8 mouse cellular contexts compared by ENCODE assay signal in genomic region chrX:51016926-51017325, GRCm38 (mm10). TPM values are rescaled to one million over a fixed set of nuclear protein-coding genes. Genes with fewer than 3 reads are reported as not detected.
DNase-seq lines count a peak whose midpoint lies in the region; ATAC-seq and TF ChIP-seq lines count a peak whose summit lies in the region.

No protein-coding gene starts in this region.

- peak overlapping the region; percentile 84 for H3K9ac ChIP-seq in heart, embryonic 12.5 days
- H3K9ac ChIP-seq in forebrain, embryonic 15.5 days (replicated peaks): peak overlapping the region; percentile 33; the same call in 1 of the 2 replicates
- H3K9ac ChIP-seq in liver, embryonic 13.5 days: peak overlapping the region; percentile 77
- H3K9ac ChIP-seq in neural tube, embryonic 15.5 days (replicated peaks): 0 out of 2 replicates have a peak overlapping the region, but pooled peaks have one; percentile 64

- 16% methylated on average over 12 of the region's 12 CpGs for WGBS in heart, embryonic 12.5 days
- WGBS in forebrain, embryonic 15.5 days: 28% methylated on average over 12 of the region's 12 CpGs
- WGBS in liver, embryonic 13.5 days (ENCODE audit: insufficient replicate concordance): 22% methylated on average over 12 of the region's 12 CpGs
- 24% methylated on average over 12 of the region's 12 CpGs for WGBS in neural tube, embryonic 15.5 days

- no peak for DNase-seq in heart, adult 8-10 months (ENCODE audit: low spot score)
- DNase-seq in G1E (ENCODE audit: low spot score): peak; percentile 1
- DNase-seq in liver, embryonic 13.5 days: no peak
- no peak for DNase-seq in layer of hippocampus, adult 9-10 months (ENCODE audit: low spot score)
- DNase-seq in yolk sac, embryonic 10.5 days (ENCODE audit: low spot score): no peak

- H3K36me3 ChIP-seq in heart, embryonic 12.5 days: peaks cover 12% of the 10 kb centered on the region
- peaks cover 23% of the 10 kb centered on the region for H3K36me3 ChIP-seq in G1E (replicated peaks)
- 0 out of 2 replicates have a peak, but pooled peaks cover 2% of the 10 kb centered on the region for H3K36me3 ChIP-seq in forebrain, embryonic 15.5 days
- H3K36me3 ChIP-seq in liver, embryonic 13.5 days: peaks cover 4% of the 10 kb centered on the region; the same call in 1 of the 2 replicates
- no peaks in the 10 kb centered on the region for H3K36me3 ChIP-seq in neural tube, embryonic 15.5 days

- H3K9me3 ChIP-seq in heart, embryonic 12.5 days (replicated peaks): no peaks in the 10 kb centered on the region
- no peaks in the 10 kb centered on the region for H3K9me3 ChIP-seq in G1E (replicated peaks)
- no peaks in the 10 kb centered on the region for H3K9me3 ChIP-seq in forebrain, embryonic 15.5 days
- no peaks in the 10 kb centered on the region for H3K9me3 ChIP-seq in liver, embryonic 13.5 days (replicated peaks)
- H3K9me3 ChIP-seq in neural tube, embryonic 15.5 days (replicated peaks): no peaks in the 10 kb centered on the region

- no peak for TF ChIP-seq CTCF in G1E (IDR thresholded peaks at IDR 0.05; ENCODE audit: low read depth, low read length)

- ATAC-seq in heart, embryonic 12.5 days (ENCODE audit: insufficient number of reproducible peaks, low FRiP score): no peak
- ATAC-seq in G1E (ENCODE audit: extremely low read depth, insufficient number of reproducible peaks, low FRiP score, poor library complexity, severe bottlenecking): no peak
- no peak for ATAC-seq in forebrain, embryonic 15.5 days (replicated peaks)
- ATAC-seq in liver, embryonic 13.5 days (ENCODE audit: low read depth): no peak
- no peak for ATAC-seq in neural tube, embryonic 15.5 days (ENCODE audit: low FRiP score)

- no peaks in the 10 kb centered on the region for H3K27me3 ChIP-seq in heart, embryonic 12.5 days (replicated peaks)
- H3K27me3 ChIP-seq in G1E (ENCODE audit: insufficient read depth, low read length): no peaks in the 10 kb centered on the region
- no peaks in the 10 kb centered on the region for H3K27me3 ChIP-seq in forebrain, embryonic 15.5 days
- no peaks in the 10 kb centered on the region for H3K27me3 ChIP-seq in liver, embryonic 13.5 days
- H3K27me3 ChIP-seq in neural tube, embryonic 15.5 days (replicated peaks): no peaks in the 10 kb centered on the region

- H3K4me2 ChIP-seq in heart, embryonic 12.5 days: peak overlapping the region; percentile 73
- H3K4me2 ChIP-seq in forebrain, embryonic 15.5 days (replicated peaks): peak overlapping the region; percentile 44
- peak overlapping the region; percentile 67 for H3K4me2 ChIP-seq in liver, embryonic 13.5 days
- peak overlapping the region; percentile 60 for H3K4me2 ChIP-seq in neural tube, embryonic 15.5 days

- no peak overlapping the region for H3K27ac ChIP-seq in heart, embryonic 12.5 days (ENCODE audit: poor library complexity, severe bottlenecking)
- no peak overlapping the region; the same call in 1 of the 2 replicates for H3K27ac ChIP-seq in forebrain, embryonic 15.5 days (replicated peaks)
- no peak overlapping the region for H3K27ac ChIP-seq in liver, embryonic 13.5 days
- H3K27ac ChIP-seq in neural tube, embryonic 15.5 days (replicated peaks): no peak overlapping the region

- H3K4me1 ChIP-seq in heart, embryonic 12.5 days (replicated peaks): 0 out of 2 replicates have a peak, but pooled peaks cover 4% of the 10 kb centered on the region
- peaks cover 16% of the 10 kb centered on the region for H3K4me1 ChIP-seq in G1E (ENCODE audit: insufficient read depth, low read depth, low read length)
- H3K4me1 ChIP-seq in forebrain, embryonic 15.5 days: peaks cover 10% of the 10 kb centered on the region; the same call in 1 of the 2 replicates
- peaks cover 17% of the 10 kb centered on the region for H3K4me1 ChIP-seq in liver, embryonic 13.5 days (replicated peaks)
- H3K4me1 ChIP-seq in neural tube, embryonic 15.5 days: peaks cover 16% of the 10 kb centered on the region

- peak overlapping the region; percentile 72 for H3K4me3 ChIP-seq in heart, embryonic 12.5 days
- H3K4me3 ChIP-seq in G1E (ENCODE audit: low read depth, low read length): peak overlapping the region; percentile 74
- peak overlapping the region; percentile 58 for H3K4me3 ChIP-seq in forebrain, embryonic 15.5 days
- H3K4me3 ChIP-seq in liver, embryonic 13.5 days (replicated peaks): peak overlapping the region; percentile 69
- peak overlapping the region; percentile 53 for H3K4me3 ChIP-seq in neural tube, embryonic 15.5 days (replicated peaks)

RNA-seq across cellular contexts. Expression of gene Rap2c, which starts 0.9 kb away (rescaled TPM):
- polyA plus RNA-seq in heart, embryonic 12.5 days (2016; fragmentation: Nextera tagmentation; extraction: Ambion mirVana): 29.7 and 30.2 TPM in 2 replicates
- 10 to 100 TPM; 17.9 to 25.3 (median 22.0) TPM for total RNA-seq in heart, adult 8-10 months (2022)
- total RNA-seq in G1E (2014; fragmentation: Nextera tagmentation) (36.9 and 37.7 TPM in 2 replicates), G1E (2017) (63.2 and 67.7 TPM in 2 replicates)
- polyA plus RNA-seq in G1E (2012): 0.95 and 1.5 TPM in 2 replicates
- 13.7 and 13.9 TPM in 2 replicates for polyA plus RNA-seq in forebrain, embryonic 15.5 days (2015; fragmentation: Nextera tagmentation; extraction: Ambion mirVana)
- polyA plus RNA-seq in liver, embryonic 13.5 days (2015; fragmentation: Nextera tagmentation; extraction: Ambion mirVana): 9.2 and 11.8 TPM in 2 replicates
- polyA plus RNA-seq in neural tube, embryonic 15.5 days (2015; fragmentation: Nextera tagmentation; extraction: Ambion mirVana): 11.0 and 12.7 TPM in 2 replicates

Comparison
In these comparisons a context has a peak if more than half of its experiments do, and no peak if none do; other contexts are left out.
1. H3K9ac ChIP-seq: peak in every context shown above with its lines; median percentile 84 in heart, embryonic 12.5 days; 77 in liver, embryonic 13.5 days; 64 in neural tube, embryonic 15.5 days; 33 in forebrain, embryonic 15.5 days.